Mouse (Mus musculus) liver, adult 2 months (tissue): ENCODE measurements at regions not wholly inside any gene's neighbourhood (a gene's known extent, or its start where the extent isn't known, plus 50 kb on each side); places are given as distances from the start of the nearest gene placed in this dataset.

Experiments
- DNase-seq: peaks from one replicate; pipeline ENCODE4 v3.0.0-alpha.2; 2011; ENCODE audit warnings: low read depth, low spot score; ENCODE audit errors: extremely low read depth
- H3K27ac ChIP-seq: fragments of 200-500 bp; replicated peaks from 2 replicates; pipeline ENCODE4 v1.5.1; 2012; ENCODE audit warnings: low read depth, mild to moderate bottlenecking, control low read depth, inconsistent platforms, low read length; ENCODE audit not compliant: insufficient read depth
- H3K27me3 ChIP-seq: fragments of 200-500 bp; 2 replicates; pipeline ENCODE4 v1.6.1; 2012; ENCODE audit warnings: mild to moderate bottlenecking, moderate library complexity, low read length, inconsistent platforms; ENCODE audit not compliant: control insufficient read depth, insufficient read depth
- H3K36me3 ChIP-seq: fragments of 200-500 bp; 2 replicates; pipeline ENCODE4 v1.6.1; 2012; ENCODE audit warnings: low read length, inconsistent platforms; ENCODE audit not compliant: control insufficient read depth, insufficient read depth
- H3K4me1 ChIP-seq: fragments of 200-500 bp; 2 replicates; pipeline ENCODE4 v1.6.1; 2011; ENCODE audit warnings: low read length; ENCODE audit not compliant: control insufficient read depth, insufficient read depth
- H3K4me3 ChIP-seq: fragments of 200-500 bp; 2 replicates; pipeline ENCODE4 v1.5.1; 2011; ENCODE audit warnings: low read depth, mild to moderate bottlenecking, control low read depth, low read length, moderate library complexity; ENCODE audit not compliant: insufficient read depth
- H3K79me2 ChIP-seq: fragments of 200-500 bp; 2 replicates; pipeline ENCODE4 v1.6.1; 2012; ENCODE audit warnings: inconsistent platforms, mild to moderate bottlenecking, low read length, moderate library complexity; ENCODE audit not compliant: control insufficient read depth, insufficient read depth
- H3K9ac ChIP-seq: fragments of 200-500 bp; 2 replicates; pipeline ENCODE4 v1.6.1; 2012; ENCODE audit warnings: low read depth, mild to moderate bottlenecking, control low read depth, inconsistent platforms, low read length
- CTCF ChIP-seq: fragments of 200-500 bp; IDR thresholded peaks from 2 replicates; pipeline ENCODE4 v1.5.1; 2011; ENCODE audit warnings: low read depth, low read length, control low read depth
- POLR2A ChIP-seq: fragments of 200-500 bp; IDR thresholded peaks from 2 replicates; pipeline ENCODE4 v1.6.1; 2011; ENCODE audit warnings: low read length, control low read depth; ENCODE audit not compliant: insufficient read depth; ENCODE audit errors: extremely low read depth
- WGBS: fragments of 180-500 bp; shearing (Covaris S2); methylation state at CpG from one replicate; pipeline ENCODE4 v1.1.7; 2018; 5-methylcytosine and 5-hydroxymethylcytosine counted together

- H3K4me3 ChIP-seq, result no peak overlapping the region
- no peaks in the 10 kb centered on the region for H3K79me2 ChIP-seq
- 33% methylated on average over 3 of the region's 3 CpGs for WGBS
- H3K36me3 ChIP-seq, result no peaks in the 10 kb centered on the region
- H3K4me1 ChIP-seq, result no peaks in the 10 kb centered on the region
- DNase-seq, result no peak
- no peak overlapping the region for H3K27ac ChIP-seq
- H3K9ac ChIP-seq, result no peak overlapping the region
- no peaks in the 10 kb centered on the region for H3K27me3 ChIP-seq
- TF ChIP-seq POLR2A, result no peak
- no peak for TF ChIP-seq CTCF
Observed at GRCm38 (mm10) chr9:49954601-49955000, 155.9 kb upstream of the Ncam1 start.

- 0 out of 2 replicates have a peak, but pooled peaks cover 5% of the 10 kb centered on the region for H3K27me3 ChIP-seq
- H3K9ac ChIP-seq, result no peak overlapping the region
- no peaks in the 10 kb centered on the region for H3K36me3 ChIP-seq
- no peak for DNase-seq
- no peaks in the 10 kb centered on the region for H3K79me2 ChIP-seq
- TF ChIP-seq POLR2A (no peak), CTCF (no peak)
- H3K4me3 ChIP-seq, result no peak overlapping the region
- no peak overlapping the region for H3K27ac ChIP-seq
- WGBS, result 72% methylated on average over 5 of the region's 5 CpGs
- no peaks in the 10 kb centered on the region for H3K4me1 ChIP-seq
Observed at GRCm38 (mm10) chr9:49950321-49950720, 151.6 kb upstream of the Ncam1 start.

- Histone ChIP-seq H3K27ac (no peak overlapping the region), H3K36me3 (no peaks in the 10 kb centered on the region), H3K27me3 (0 out of 2 replicates have a peak, but pooled peaks cover 5% of the 10 kb centered on the region), H3K4me1 (no peaks in the 10 kb centered on the region), H3K4me3 (no peak overlapping the region), H3K79me2 (no peaks in the 10 kb centered on the region), H3K9ac (no peak overlapping the region)
- WGBS, result 83% methylated on average over 4 of the region's 4 CpGs
- no peak for DNase-seq
- no peak for TF ChIP-seq CTCF
- no peak for TF ChIP-seq POLR2A
Observed at GRCm38 (mm10) chr9:49948546-49948945, 149.8 kb upstream of the Ncam1 start.

DNA sequence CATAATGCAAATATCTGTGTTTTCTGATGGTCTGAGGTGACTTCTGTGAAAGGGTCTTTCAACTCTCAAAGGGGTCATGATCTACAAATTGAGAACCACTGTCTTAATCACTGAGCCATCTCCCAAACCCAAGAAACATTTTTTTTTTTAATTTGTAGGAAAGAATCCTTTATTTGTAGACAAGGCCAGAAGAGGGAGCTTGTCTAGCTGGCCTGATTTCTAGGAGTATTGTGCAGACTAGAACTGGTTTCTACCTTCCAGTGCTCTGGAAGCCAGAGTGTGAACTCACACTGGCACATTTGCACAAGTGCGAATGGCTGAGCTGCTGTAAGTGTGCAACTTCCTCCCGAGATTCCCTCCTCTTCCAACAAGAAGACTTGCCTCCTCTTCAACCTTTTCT, 148.1 kb upstream of the Ncam1 start:
- Histone ChIP-seq H3K4me1 (no peaks in the 10 kb centered on the region), H3K27me3 (0 out of 2 replicates have a peak, but pooled peaks cover 5% of the 10 kb centered on the region), H3K27ac (no peak overlapping the region), H3K36me3 (no peaks in the 10 kb centered on the region), H3K9ac (no peak overlapping the region), H3K4me3 (no peak overlapping the region), H3K79me2 (no peaks in the 10 kb centered on the region)
- no peak for DNase-seq
- no peak for TF ChIP-seq CTCF
- TF ChIP-seq POLR2A, result no peak
- 59% methylated on average over 2 of the region's 2 CpGs for WGBS

DNA sequence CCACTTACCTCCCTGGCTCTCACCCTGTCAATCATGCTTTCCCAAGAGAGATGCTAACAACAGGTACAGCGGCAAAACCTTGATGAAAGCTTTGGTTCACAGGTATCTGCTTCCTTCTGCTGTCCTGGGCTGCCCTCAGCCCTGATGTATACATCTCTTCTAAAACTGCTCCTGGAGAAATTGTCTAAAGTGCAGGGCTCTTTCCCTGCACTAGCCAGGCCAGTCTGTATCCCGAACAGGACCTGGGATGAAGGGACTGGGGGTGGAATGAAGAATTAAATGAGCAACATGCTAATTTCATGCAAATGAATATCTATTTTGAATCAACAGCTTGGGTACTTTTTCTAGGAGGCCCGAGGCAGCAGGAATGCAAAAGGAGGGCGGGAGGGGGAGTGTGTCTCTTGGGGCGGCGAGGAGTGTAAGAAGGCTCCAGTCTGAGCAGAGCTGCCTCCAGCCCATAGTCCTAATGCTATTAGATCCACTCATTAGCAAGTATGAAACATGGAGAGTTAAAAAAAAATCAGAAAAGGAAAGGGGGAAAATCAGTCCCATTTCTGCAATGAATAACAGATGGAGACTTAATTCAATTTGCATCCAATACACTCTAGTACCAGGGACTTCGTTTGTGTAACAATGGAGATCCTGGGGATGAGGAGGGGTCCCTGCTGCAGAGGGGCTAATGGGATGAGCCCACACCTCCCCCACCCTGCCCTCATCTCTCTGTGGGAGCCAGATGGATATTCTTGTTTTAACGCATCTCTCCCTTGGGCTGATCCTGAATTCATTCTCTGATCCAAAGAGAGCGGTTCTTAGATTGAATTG, 137.0 kb upstream of the Ncam1 start:
- TF ChIP-seq POLR2A, result no peak
- H3K27ac ChIP-seq, result no peak overlapping the region
- DNase-seq, result no peak
- peaks cover 2% of the 10 kb centered on the region; the same call in 1 of the 2 replicates for H3K27me3 ChIP-seq
- no peak overlapping the region for H3K4me3 ChIP-seq
- no peak overlapping the region for H3K9ac ChIP-seq
- no peaks in the 10 kb centered on the region for H3K36me3 ChIP-seq
- no peaks in the 10 kb centered on the region for H3K4me1 ChIP-seq
- no peaks in the 10 kb centered on the region for H3K79me2 ChIP-seq
- WGBS, result 34% methylated on average over 9 of the region's 9 CpGs

DNA sequence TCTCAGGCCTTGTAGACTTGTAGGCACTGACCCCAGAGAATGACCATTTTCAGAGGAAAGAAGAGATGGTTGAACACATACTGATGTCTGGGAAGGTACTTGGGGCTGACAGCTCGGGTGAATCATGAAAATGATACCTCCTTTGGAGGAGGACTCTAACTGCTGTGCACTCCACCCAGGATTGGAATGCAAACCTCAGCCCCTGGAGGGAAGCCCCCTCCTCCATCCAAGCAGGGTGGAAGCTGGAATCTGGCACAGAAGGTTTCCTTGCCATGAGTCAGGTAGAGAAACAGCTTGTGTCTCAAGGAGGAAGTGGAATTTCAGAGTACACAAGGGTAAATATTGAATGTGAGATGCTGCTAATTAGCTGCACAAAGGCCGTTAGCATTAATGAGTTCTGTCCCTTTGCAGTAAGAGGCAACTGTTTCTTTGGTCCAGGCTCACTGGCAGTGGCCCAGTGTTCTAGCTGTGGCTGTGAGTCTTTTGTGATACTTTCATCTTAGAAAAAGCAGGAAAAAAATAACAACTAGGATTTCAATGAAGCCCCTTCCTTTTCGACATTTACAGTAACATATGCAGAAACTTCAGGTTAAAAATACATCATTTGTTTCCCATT, 129.4 kb upstream of the Ncam1 start:
- Histone ChIP-seq H3K27ac (no peak overlapping the region), H3K9ac (no peak overlapping the region), H3K36me3 (no peaks in the 10 kb centered on the region), H3K79me2 (no peaks in the 10 kb centered on the region), H3K4me3 (no peak overlapping the region), H3K4me1 (no peaks in the 10 kb centered on the region), H3K27me3 (no peaks in the 10 kb centered on the region; the same call in 1 of the 2 replicates)
- no peak for DNase-seq
- 56% methylated on average over 3 of the region's 3 CpGs for WGBS
- TF ChIP-seq CTCF, result no peak
